ENCODE assay signal across 8 mouse cellular contexts in the genomic region with DNA sequence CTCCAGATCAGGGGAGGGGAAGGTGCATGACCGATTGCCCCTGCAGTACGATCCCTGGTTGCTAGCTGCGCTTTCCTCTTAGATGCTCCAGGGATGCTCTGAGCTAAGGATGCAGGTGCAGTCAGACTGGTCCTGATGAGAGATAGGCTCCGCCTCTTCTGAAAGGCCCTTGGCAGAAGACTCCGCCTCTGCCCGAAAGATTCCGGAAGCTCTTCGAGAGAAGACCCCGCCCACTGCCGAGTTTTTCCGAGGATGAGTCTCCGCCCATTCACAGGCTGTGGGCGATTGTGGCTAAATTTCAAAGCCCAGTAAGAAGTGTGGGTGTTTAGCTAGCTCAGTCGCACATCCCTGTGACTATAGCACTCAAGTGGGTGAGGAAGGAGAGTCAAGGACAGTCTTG. TPM values are rescaled to one million over a fixed set of nuclear protein-coding genes. Genes with fewer than 3 reads are reported as not detected.
DNase-seq lines count a peak whose midpoint lies in the region; ATAC-seq and TF ChIP-seq lines count a peak whose summit lies in the region.
"Not testable (repeated sequence)": the region's sequence is repeated elsewhere in the genome, so short reads cannot be mapped to it uniquely, and the experiment has no call there.

No protein-coding gene starts in this region.

- not testable (repeated sequence) for H3K27ac ChIP-seq in hindbrain, postnatal 0 days; lung, embryonic 15.5 days

- H3K36me3 ChIP-seq in hindbrain, postnatal 0 days (ENCODE audit: insufficient read depth, low read length); lung, embryonic 15.5 days: not testable (repeated sequence)

- DNase-seq in adrenal gland, adult 2 months, result peak; percentile 63
- peak; percentile 86 for DNase-seq in embryo, embryonic 11 days
- peak; percentile 27 for DNase-seq in gastrocnemius, postnatal 14 days
- peak; percentile 87 for DNase-seq in hindbrain, postnatal 0 days (ENCODE audit: low spot score)
- DNase-seq in layer of hippocampus, postnatal 25 days (ENCODE audit: extremely low spot score in 1 of 2, low spot score in 1 of 2), result peak; percentile 21 to 37
- DNase-seq in testis, postnatal 10 days (ENCODE audit: low spot score), result peak; percentile 47

- peak overlapping the region; percentile 40 for H3K4me3 ChIP-seq in hindbrain, postnatal 0 days (ENCODE audit: low read length)
- H3K4me3 ChIP-seq in lung, embryonic 15.5 days, result not testable (repeated sequence)

- intact Hi-C loops in gastrocnemius, postnatal 14 days (cut with DNase I; ENCODE audit: low total_unique reads), result not testable (repeated sequence)

- not testable (repeated sequence) for H3K4me1 ChIP-seq in hindbrain, postnatal 0 days (ENCODE audit: insufficient read depth, low read length); lung, embryonic 15.5 days

- not testable (repeated sequence) for TF ChIP-seq CTCF in hindbrain, postnatal 0 days (IDR thresholded peaks at IDR 0.05; ENCODE audit: low read depth)

- peak; percentile 78 for ATAC-seq in hindbrain, postnatal 0 days
- peak; percentile 33 for ATAC-seq in lung, embryonic 15.5 days (ENCODE audit: borderline replicate concordance, extremely low read depth, low FRiP score, low TSS enrichment)
- ATAC-seq in neutrophil, adult 5-6 weeks (ENCODE audit: extremely low read depth, insufficient number of reproducible peaks, low FRiP score, poor library complexity, severe bottlenecking), result peak; percentile 76

- H3K4me2 ChIP-seq in hindbrain, postnatal 0 days (ENCODE audit: low read depth, low read length), result not testable (repeated sequence)
- H3K4me2 ChIP-seq in lung, embryonic 15.5 days, result peak overlapping the region; percentile 29; the same call in 1 of the 2 replicates

- H3K9me3 ChIP-seq in hindbrain, postnatal 0 days (ENCODE audit: low read length); lung, embryonic 15.5 days: not testable (repeated sequence)

- H3K9ac ChIP-seq in hindbrain, postnatal 0 days (replicated peaks; ENCODE audit: low read length); lung, embryonic 15.5 days: not testable (repeated sequence)

- WGBS in hindbrain, postnatal 0 days, result 2% methylated on average over 14 of the region's 14 CpGs
- 6% methylated on average over 13 of the region's 14 CpGs for WGBS in lung, embryonic 15.5 days

- H3K27me3 ChIP-seq in hindbrain, postnatal 0 days (ENCODE audit: insufficient read depth, low read length); lung, embryonic 15.5 days: not testable (repeated sequence)

RNA-seq across cellular contexts. Expression of a gene that starts 2.6 kb away (rescaled TPM):
- total RNA-seq in adrenal gland, adult 2 months (2021), result 10 to 100 TPM; 25.8 to 27.4 TPM
- 9.1 and 9.7 TPM in 2 replicates for polyA plus RNA-seq in adrenal gland, adult 2 months (2012; rRNA removed)
- 10 to 100 TPM; 11.9 to 12.5 TPM for total RNA-seq in gastrocnemius, postnatal 14 days (2021)
- 33.6 and 34.3 TPM in 2 replicates for total RNA-seq in hindbrain, postnatal 0 days (2014; rRNA removed)
- 7.6 and 8.4 TPM in 2 replicates for polyA plus RNA-seq in hindbrain, postnatal 0 days (2015; fragmentation: Nextera tagmentation; extraction: Ambion mirVana)
- total RNA-seq in layer of hippocampus, postnatal 25 days (2021), result 10 to 100 TPM; 39.8 to 46.4 TPM
- polyA plus RNA-seq in lung, embryonic 15.5 days (2015; fragmentation: Nextera tagmentation; extraction: Ambion mirVana), result 9.2 and 9.4 TPM in 2 replicates
- total RNA-seq in neutrophil, adult 5-6 weeks (2017), result 50.8 and 52.1 TPM in 2 replicates

RNA-seq across cellular contexts. Expression of a gene that starts 57.4 kb away (rescaled TPM):
- 10 to 100 TPM; 10.1 to 15.1 TPM for total RNA-seq in adrenal gland, adult 2 months (2021)
- polyA plus RNA-seq in adrenal gland, adult 2 months (2012; rRNA removed), result 5.1 and 5.7 TPM in 2 replicates
- total RNA-seq in gastrocnemius, postnatal 14 days (2021), result 1 to 10 TPM; 3.7 to 4.2 TPM
- 201 and 216 TPM in 2 replicates for total RNA-seq in hindbrain, postnatal 0 days (2014; rRNA removed)
- 265 and 273 TPM in 2 replicates for polyA plus RNA-seq in hindbrain, postnatal 0 days (2015; fragmentation: Nextera tagmentation; extraction: Ambion mirVana)
- 100 to 1,000 TPM; 502 to 559 TPM for total RNA-seq in layer of hippocampus, postnatal 25 days (2021)
- 7.5 and 7.7 TPM in 2 replicates for polyA plus RNA-seq in lung, embryonic 15.5 days (2015; fragmentation: Nextera tagmentation; extraction: Ambion mirVana)
- total RNA-seq in neutrophil, adult 5-6 weeks (2017), result 9.5 and 11.1 TPM in 2 replicates

Comparison
In these comparisons a context has a peak if more than half of its experiments do, and no peak if none do; other contexts are left out.
1. DNase-seq: peak in every context shown above with its lines; median percentile 87 in hindbrain, postnatal 0 days; 86 in embryo, embryonic 11 days; 63 in adrenal gland, adult 2 months; 47 in testis, postnatal 10 days; 29 in layer of hippocampus, postnatal 25 days; 27 in gastrocnemius, postnatal 14 days.
2. RNA of a gene that starts 57.4 kb away (total RNA-seq): 502 to 559 TPM in layer of hippocampus, postnatal 25 days and 201 to 216 TPM in hindbrain, postnatal 0 days; 10.1 to 15.1 TPM in adrenal gland, adult 2 months, 9.5 to 11.1 TPM in neutrophil, adult 5-6 weeks and 3.7 to 4.2 TPM in gastrocnemius, postnatal 14 days; every median in the first group is over 10 times any median in the second.
3. Peak in every context shown above with its lines, with median percentiles within 50 percentile points of each other: ATAC-seq.